Mouse (Mus musculus) kidney, embryonic 16.5 days (tissue): ENCODE data around the gene Accsl. TPM values are rescaled to one million over a fixed set of nuclear protein-coding genes. Genes with fewer than 3 reads are reported as not detected.

Experiments used
- polyA plus RNA-seq: library from polyadenylated mRNA; unstranded; fragments of >200 nt; fragmentation: Nextera tagmentation; extraction: Ambion mirVana; gene quantifications from 2 replicates; pipeline ENCODE4 v1.2.1, GENCODE M21; 2015

Accsl gene
- polyA plus RNA-seq, 1 experiment from 2014 or later: not detected

Other genes starting within 250 kb of the Accsl start
- 0.17 and 0.21 TPM in 2 replicates for gene Alx4, start 226.8 kb downstream of the Accsl start, polyA plus RNA-seq
- 126 and 128 TPM in 2 replicates for gene Ext2, start 46.6 kb downstream of the Accsl start, polyA plus RNA-seq
- gene Accs, start 19.2 kb downstream of the Accsl start, polyA plus RNA-seq: 9.0 and 9.8 TPM in 2 replicates
- gene Gm13889, start 88.0 kb upstream of the Accsl start, polyA plus RNA-seq: 9.5 and 10.0 TPM in 2 replicates
- gene Gm27027, start 127.2 kb upstream of the Accsl start, polyA plus RNA-seq: not detected in 2 replicates
- gene Alkbh3, start 141.7 kb upstream of the Accsl start, polyA plus RNA-seq: 67.3 and 67.5 TPM in 2 replicates